ENCODE assay signal across 8 mouse cellular contexts in genomic region chr11:100849456-100850037, GRCm38 (mm10). TPM values are rescaled to one million over a fixed set of nuclear protein-coding genes. Genes with fewer than 3 reads are reported as not detected.
DNase-seq lines count a peak whose midpoint lies in the region; ATAC-seq and TF ChIP-seq lines count a peak whose summit lies in the region.

No protein-coding gene starts in this region.

- peak overlapping the region; percentile 90 for H3K4me2 ChIP-seq in stomach, postnatal 0 days (replicated peaks; ENCODE audit: low read depth)

- H3K36me3 ChIP-seq in testis, adult 2 months (ENCODE audit: control insufficient read depth, insufficient read depth, low read length): no peaks in the 10 kb centered on the region
- H3K36me3 ChIP-seq in liver, adult 2 months (ENCODE audit: control insufficient read depth, insufficient read depth, low read length): no peaks in the 10 kb centered on the region
- H3K36me3 ChIP-seq in stomach, postnatal 0 days (ENCODE audit: control insufficient read depth, insufficient read depth, low read length): no peaks in the 10 kb centered on the region

- peaks cover 6% of the 10 kb centered on the region; the same call in 1 of the 2 replicates for H3K4me1 ChIP-seq in testis, adult 2 months (ENCODE audit: control insufficient read depth, insufficient read depth, low read length)
- H3K4me1 ChIP-seq in liver, adult 2 months (ENCODE audit: control insufficient read depth, insufficient read depth, low read length): peaks cover 13% of the 10 kb centered on the region
- 0 out of 2 replicates have a peak, but pooled peaks cover 2% of the 10 kb centered on the region for H3K4me1 ChIP-seq in stomach, postnatal 0 days (replicated peaks; ENCODE audit: control insufficient read depth, insufficient read depth)

- ATAC-seq in erythroid progenitor cell, adult 5-6 weeks (replicated peaks; ENCODE audit: low FRiP score, poor library complexity, severe bottlenecking): 0 out of 2 replicates have a peak, but pooled peaks have one; percentile 31
- ATAC-seq in stomach, postnatal 0 days (ENCODE audit: low FRiP score, low TSS enrichment): peak; percentile 3; the same call in 1 of the 2 replicates

- H3K4me3 ChIP-seq in testis, adult 2 months (ENCODE audit: control insufficient read depth, low read depth, low read length): peak overlapping the region; percentile 83
- H3K4me3 ChIP-seq in liver, adult 2 months (ENCODE audit: insufficient read depth, low read depth, low read length): peak overlapping the region; percentile 99
- peak overlapping the region; percentile 98 for H3K4me3 ChIP-seq in stomach, postnatal 0 days (ENCODE audit: low read depth, low read length)

- H3K9ac ChIP-seq in liver, adult 2 months (ENCODE audit: low read depth, low read length): peak overlapping the region; percentile 100
- H3K9ac ChIP-seq in stomach, postnatal 0 days (ENCODE audit: low read length): peak overlapping the region; percentile 98

- no peak for TF ChIP-seq EP300 in stomach, postnatal 0 days (optimal IDR thresholded peaks at IDR 0.05)

- H3K27me3 ChIP-seq in testis, adult 2 months (ENCODE audit: control insufficient read depth, insufficient read depth, low read length): no peaks in the 10 kb centered on the region
- no peaks in the 10 kb centered on the region for H3K27me3 ChIP-seq in liver, adult 2 months (ENCODE audit: control insufficient read depth, insufficient read depth, low read length)
- no peaks in the 10 kb centered on the region for H3K27me3 ChIP-seq in stomach, postnatal 0 days (ENCODE audit: control insufficient read depth, insufficient read depth, low read length)

- no peaks in the 10 kb centered on the region for H3K9me3 ChIP-seq in stomach, postnatal 0 days (ENCODE audit: control insufficient read depth, low read length)

- TF ChIP-seq POLR2A in testis, adult 2 months (IDR thresholded peaks at IDR 0.05; ENCODE audit: control insufficient read depth, low read depth, low read length): no peak
- TF ChIP-seq POLR2A in liver, adult 2 months (IDR thresholded peaks at IDR 0.05; ENCODE audit: extremely low read depth, insufficient read depth, low read length): no peak

- peaks cover 31% of the 10 kb centered on the region for H3K79me2 ChIP-seq in liver, adult 2 months (ENCODE audit: control insufficient read depth, insufficient read depth, low read length)

- no peak for DNase-seq in testis, postnatal 10 days (ENCODE audit: low spot score)
- DNase-seq in liver, adult 2 months (ENCODE audit: extremely low read depth, low read depth, low spot score): no peak
- no peak for DNase-seq in stomach, postnatal 0 days (ENCODE audit: low spot score)
- DNase-seq in adrenal gland, postnatal 14 days: no peak
- no peak for DNase-seq in gastrocnemius, postnatal 4 days (ENCODE audit: low spot score in 2 of 2)
- DNase-seq in layer of hippocampus, adult 11-12 months (ENCODE audit: low spot score): no peak

- WGBS in liver, adult 2 months: under 1% methylated on average over 13 of the region's 13 CpGs
- WGBS in stomach, postnatal 0 days: 2% methylated on average over 12 of the region's 13 CpGs

- no peak overlapping the region for H3K27ac ChIP-seq in testis, adult 2 months (ENCODE audit: control insufficient read depth, insufficient read depth, low read depth, low read length)
- peak overlapping the region; percentile 99 for H3K27ac ChIP-seq in liver, adult 2 months (replicated peaks; ENCODE audit: insufficient read depth, low read depth, low read length)
- peak overlapping the region; percentile 96 for H3K27ac ChIP-seq in stomach, postnatal 0 days (replicated peaks)

- TF ChIP-seq CTCF in testis, adult 2 months (IDR thresholded peaks at IDR 0.05; ENCODE audit: control insufficient read depth, insufficient read depth, insufficient replicate concordance, low read depth, low read length): no peak
- TF ChIP-seq CTCF in liver, adult 2 months (IDR thresholded peaks at IDR 0.05; ENCODE audit: low read depth, low read length): no peak
- no peak for TF ChIP-seq CTCF in stomach, postnatal 0 days (IDR thresholded peaks at IDR 0.05; ENCODE audit: low read depth)

RNA-seq across cellular contexts. Expression of gene Stat5b, which starts 1.0 kb away (rescaled TPM):
- polyA plus RNA-seq in testis, adult 2 months (2012; rRNA removed): 1.9 and 2.4 TPM in 2 replicates
- 5.9 and 10.1 TPM in 2 replicates for total RNA-seq in erythroid progenitor cell, adult 5-6 weeks (2015; ENCODE audit: low replicate concordance)
- 7.0 and 10.3 TPM in 2 replicates for total RNA-seq in erythroid progenitor cell, adult 5-6 weeks (2017; ENCODE audit: low replicate concordance)
- total RNA-seq in liver, adult 2 months (2014; rRNA removed): 31.8 and 33.0 TPM in 2 replicates
- 32.0 and 35.2 TPM in 2 replicates for polyA plus RNA-seq in liver, adult 2 months (2012; rRNA removed)
- polyA plus RNA-seq in stomach, postnatal 0 days (2015; fragmentation: Nextera tagmentation; extraction: Ambion mirVana): 16.1 and 17.3 TPM in 2 replicates
- 72.8 and 74.6 TPM in 2 replicates for total RNA-seq in adrenal gland, postnatal 14 days (2021)
- 10 to 100 TPM; 76.1 to 90.4 TPM for total RNA-seq in gastrocnemius, postnatal 4 days (2021)

RNA-seq across cellular contexts. Expression of gene Stat5a, which starts 9.6 kb away (rescaled TPM):
- 4.0 and 6.6 TPM in 2 replicates for polyA plus RNA-seq in testis, adult 2 months (2012; rRNA removed)
- 3.2 and 7.5 TPM in 2 replicates for total RNA-seq in erythroid progenitor cell, adult 5-6 weeks (2015; ENCODE audit: low replicate concordance)
- 5.3 and 5.4 TPM in 2 replicates for total RNA-seq in erythroid progenitor cell, adult 5-6 weeks (2017; ENCODE audit: low replicate concordance)
- 6.9 and 7.8 TPM in 2 replicates for total RNA-seq in liver, adult 2 months (2014; rRNA removed)
- 15.0 and 18.0 TPM in 2 replicates for polyA plus RNA-seq in liver, adult 2 months (2012; rRNA removed)
- polyA plus RNA-seq in stomach, postnatal 0 days (2015; fragmentation: Nextera tagmentation; extraction: Ambion mirVana): 13.0 and 13.5 TPM in 2 replicates
- total RNA-seq in adrenal gland, postnatal 14 days (2021): 37.8 and 44.2 TPM in 2 replicates
- total RNA-seq in gastrocnemius, postnatal 4 days (2021): 10 to 100 TPM; 35.6 to 41.4 TPM
